Mouse (Mus musculus) megakaryocyte, embryonic 14.5 days (primary cell): ENCODE data around the gene Prrc2a.

Source experiments
- FLI1 ChIP-seq: IDR thresholded peaks from 2 replicates; pipeline ENCODE4 v1.6.1; 2012; ENCODE audit warnings: low read length, inconsistent platforms, mixed read lengths
- GATA1 ChIP-seq: IDR thresholded peaks from 3 replicates; pipeline ENCODE4 v1.6.1; 2012; ENCODE audit warnings: mixed read lengths, low read length, inconsistent platforms, borderline replicate concordance

GRCm38 (mm10) chr17:35135591-35136320 lies 28.9 kb downstream of the Prrc2a start:
- no peak for TF ChIP-seq GATA1
- no peak for TF ChIP-seq FLI1
